Mouse (Mus musculus): ENCODE measurements around the gene Vmn2r24.
"Not testable (repeated sequence)": the region's sequence is repeated elsewhere in the genome, so short reads cannot be mapped to it uniquely, and the experiment has no call there.

Gene Vmn2r24

GRCm38 (mm10) chr6:123778579-123778978 lies at the start of gene Vmn2r24:
Vmn2r24 (plus strand) TSS chr6:123778879.
- no peak for DNase-seq (ENCODE audit: low read depth)

GRCm38 (mm10) chr6:123770031-123770430 lies 8.6 kb upstream of the Vmn2r24 start:
- DNase-seq (ENCODE audit: low read depth) = no peak

- DNase-seq (ENCODE audit: low read depth) = no peak
Observed at GRCm38 (mm10) chr6:123784857-123785256, 6.2 kb downstream of the Vmn2r24 start.

- DNase-seq (ENCODE audit: low read depth) = no peak
Observed at GRCm38 (mm10) chr6:123793746-123794145, 15.1 kb downstream of the Vmn2r24 start.

GRCm38 (mm10) chr6:123810291-123810690 lies 31.6 kb downstream of the Vmn2r24 start:
- not testable (repeated sequence) for DNase-seq (ENCODE audit: low read depth)

- no peak for DNase-seq (ENCODE audit: low read depth)
Observed at GRCm38 (mm10) chr6:123819951-123820350, 41.3 kb downstream of the Vmn2r24 start.

- DNase-seq (ENCODE audit: low read depth) = not testable (repeated sequence)
Observed at GRCm38 (mm10) chr6:123853363-123853762, 74.7 kb downstream of the Vmn2r24 start, which contains the start of gene Vmn2r25. Vmn2r25 (minus strand) TSS chr6:123853463.

All from induced T-regulatory cell, adult 2 months (primary cell).